Mouse (Mus musculus): Measurements from ENCODE around the gene Olfr211. TPM values are rescaled to one million over a fixed set of nuclear protein-coding genes. Genes with fewer than 3 reads are reported as not detected.

Gene Olfr211
- polyA plus RNA-seq (2016; fragmentation: Nextera tagmentation; extraction: Ambion mirVana) = not detected in 2 replicates

DNA sequence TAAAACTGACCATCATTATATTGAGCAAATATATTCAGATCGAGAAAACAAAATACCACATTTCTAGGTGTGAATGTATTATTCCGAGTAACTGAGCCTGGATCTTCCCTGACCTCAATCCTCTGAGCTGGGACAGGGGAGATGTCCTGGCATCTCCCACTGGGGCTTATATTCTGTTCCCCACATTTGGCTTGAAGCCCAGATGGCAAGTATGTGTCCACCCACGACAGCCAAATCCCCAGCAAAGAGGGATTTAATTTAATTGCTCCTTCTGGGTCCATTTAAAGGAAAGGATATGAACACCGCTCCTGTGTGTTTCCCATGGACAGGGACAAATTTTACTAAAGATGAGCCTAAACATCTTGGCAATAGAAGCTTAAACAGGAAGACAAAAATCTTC is at the start of gene Olfr211:
Olfr211 (plus strand) TSS at position 301 of the 400 bp plus-strand sequence.
- no peak within 1 kb of the TSS for H3K9ac ChIP-seq
- 82% methylated on average over 4 of the region's 4 CpGs for WGBS
- no peaks in the 10 kb centered on the region for H3K4me1 ChIP-seq
- H3K27ac ChIP-seq = no peak within 1 kb of the TSS
- no peaks in the 10 kb centered on the region for H3K36me3 ChIP-seq
- no peak within 1 kb of the TSS for H3K4me3 ChIP-seq
- H3K27me3 ChIP-seq (replicated peaks) = no peaks in the 10 kb centered on the region
- H3K4me2 ChIP-seq (replicated peaks) = no peak within 1 kb of the TSS
- no peak for ATAC-seq (ENCODE audit: low FRiP score, low read depth)
- H3K9me3 ChIP-seq = no peaks in the 10 kb centered on the region

GRCm38 (mm10) chr6:116439531-116439930 is 49.4 kb upstream of the Olfr211 start:
- Histone ChIP-seq H3K27ac (no peak overlapping the region), H3K9ac (no peak overlapping the region), H3K27me3 (replicated peaks) (no peaks in the 10 kb centered on the region), H3K4me3 (no peak overlapping the region), H3K36me3 (no peaks in the 10 kb centered on the region), H3K9me3 (no peaks in the 10 kb centered on the region), H3K4me2 (replicated peaks) (no peak overlapping the region), H3K4me1 (no peaks in the 10 kb centered on the region)
- no peak for ATAC-seq (ENCODE audit: low FRiP score, low read depth)
- 89% methylated on average over 6 of the region's 6 CpGs for WGBS

GRCm38 (mm10) chr6:116440447-116440846 is 48.4 kb upstream of the Olfr211 start:
- no peak for ATAC-seq (ENCODE audit: low FRiP score, low read depth)
- Histone ChIP-seq H3K27me3 (replicated peaks) (no peaks in the 10 kb centered on the region), H3K4me2 (replicated peaks) (no peak overlapping the region), H3K4me1 (no peaks in the 10 kb centered on the region), H3K9me3 (no peaks in the 10 kb centered on the region), H3K4me3 (no peak overlapping the region), H3K27ac (no peak overlapping the region), H3K9ac (no peak overlapping the region), H3K36me3 (no peaks in the 10 kb centered on the region)
- WGBS = 81% methylated on average over 4 of the region's 4 CpGs

- Histone ChIP-seq H3K9ac (no peak overlapping the region), H3K36me3 (no peaks in the 10 kb centered on the region), H3K27ac (no peak overlapping the region), H3K27me3 (replicated peaks) (no peaks in the 10 kb centered on the region), H3K4me1 (no peaks in the 10 kb centered on the region), H3K4me2 (replicated peaks) (no peak overlapping the region), H3K4me3 (no peak overlapping the region), H3K9me3 (no peaks in the 10 kb centered on the region)
- WGBS = 92% methylated on average over 4 of the region's 4 CpGs
- ATAC-seq (ENCODE audit: low FRiP score, low read depth) = no peak
Measured at GRCm38 (mm10) chr6:116440849-116441248, 48.0 kb upstream of the Olfr211 start.

DNA sequence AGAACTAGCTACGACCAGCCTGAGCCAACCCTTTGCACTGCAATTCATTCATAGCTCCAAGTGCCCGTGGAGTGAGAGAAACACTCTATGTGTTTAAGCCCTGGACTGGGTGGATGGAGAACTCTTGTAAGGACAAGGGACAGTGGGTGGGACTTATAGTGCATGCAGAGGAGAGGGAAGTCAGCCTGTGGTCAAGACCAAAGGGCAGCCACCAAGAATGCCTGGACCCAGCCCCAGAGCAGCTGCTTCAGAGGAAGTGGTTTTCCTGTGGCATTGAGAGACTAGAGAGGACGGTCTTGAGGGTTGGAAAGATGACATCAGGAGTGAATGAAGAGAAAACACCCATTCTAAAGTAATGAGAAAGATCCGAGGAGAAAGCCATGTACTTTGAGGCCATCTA is 33.1 kb upstream of the Olfr211 start:
- H3K4me3 ChIP-seq = no peak overlapping the region
- H3K36me3 ChIP-seq = no peaks in the 10 kb centered on the region
- H3K27ac ChIP-seq = no peak overlapping the region
- H3K9me3 ChIP-seq = no peaks in the 10 kb centered on the region
- 84% methylated on average over 4 of the region's 4 CpGs for WGBS
- H3K9ac ChIP-seq = no peak overlapping the region
- no peak for ATAC-seq (ENCODE audit: low FRiP score, low read depth)
- H3K4me1 ChIP-seq = peaks cover 3% of the 10 kb centered on the region
- H3K4me2 ChIP-seq (replicated peaks) = no peak overlapping the region
- H3K27me3 ChIP-seq (replicated peaks) = peaks cover 12% of the 10 kb centered on the region

GRCm38 (mm10) chr6:116456482-116456881 is 32.4 kb upstream of the Olfr211 start:
- ATAC-seq (ENCODE audit: low FRiP score, low read depth) = no peak
- no peaks in the 10 kb centered on the region for H3K36me3 ChIP-seq
- no peak overlapping the region for H3K9ac ChIP-seq
- peaks cover 7% of the 10 kb centered on the region for H3K4me1 ChIP-seq
- WGBS = 96% methylated on average over 1 of the region's 1 CpGs
- H3K4me2 ChIP-seq (replicated peaks) = no peak overlapping the region
- H3K27ac ChIP-seq = no peak overlapping the region
- H3K4me3 ChIP-seq = no peak overlapping the region
- peaks cover 19% of the 10 kb centered on the region for H3K27me3 ChIP-seq (replicated peaks)
- H3K9me3 ChIP-seq = no peaks in the 10 kb centered on the region

- no peak overlapping the region for H3K4me2 ChIP-seq (replicated peaks)
- H3K9me3 ChIP-seq = no peaks in the 10 kb centered on the region
- no peak overlapping the region for H3K9ac ChIP-seq
- peaks cover 21% of the 10 kb centered on the region for H3K27me3 ChIP-seq (replicated peaks)
- no peak overlapping the region for H3K4me3 ChIP-seq
- ATAC-seq (ENCODE audit: low FRiP score, low read depth) = no peak
- no peaks in the 10 kb centered on the region for H3K36me3 ChIP-seq
- 70% methylated on average over 4 of the region's 4 CpGs for WGBS
- H3K4me1 ChIP-seq = peaks cover 7% of the 10 kb centered on the region
- H3K27ac ChIP-seq = no peak overlapping the region
Measured at GRCm38 (mm10) chr6:116458728-116459127, 30.2 kb upstream of the Olfr211 start.

- ATAC-seq (ENCODE audit: low FRiP score, low read depth) = no peak
- no peak overlapping the region for H3K4me2 ChIP-seq (replicated peaks)
- H3K9me3 ChIP-seq = no peaks in the 10 kb centered on the region
- no peak overlapping the region for H3K9ac ChIP-seq
- no peak overlapping the region for H3K4me3 ChIP-seq
- H3K36me3 ChIP-seq = no peaks in the 10 kb centered on the region
- H3K4me1 ChIP-seq = peaks cover 7% of the 10 kb centered on the region
- peaks cover 21% of the 10 kb centered on the region for H3K27me3 ChIP-seq (replicated peaks)
- 79% methylated on average over 2 of the region's 2 CpGs for WGBS
- H3K27ac ChIP-seq = no peak overlapping the region
Measured at GRCm38 (mm10) chr6:116459232-116459631, 29.7 kb upstream of the Olfr211 start.

DNA sequence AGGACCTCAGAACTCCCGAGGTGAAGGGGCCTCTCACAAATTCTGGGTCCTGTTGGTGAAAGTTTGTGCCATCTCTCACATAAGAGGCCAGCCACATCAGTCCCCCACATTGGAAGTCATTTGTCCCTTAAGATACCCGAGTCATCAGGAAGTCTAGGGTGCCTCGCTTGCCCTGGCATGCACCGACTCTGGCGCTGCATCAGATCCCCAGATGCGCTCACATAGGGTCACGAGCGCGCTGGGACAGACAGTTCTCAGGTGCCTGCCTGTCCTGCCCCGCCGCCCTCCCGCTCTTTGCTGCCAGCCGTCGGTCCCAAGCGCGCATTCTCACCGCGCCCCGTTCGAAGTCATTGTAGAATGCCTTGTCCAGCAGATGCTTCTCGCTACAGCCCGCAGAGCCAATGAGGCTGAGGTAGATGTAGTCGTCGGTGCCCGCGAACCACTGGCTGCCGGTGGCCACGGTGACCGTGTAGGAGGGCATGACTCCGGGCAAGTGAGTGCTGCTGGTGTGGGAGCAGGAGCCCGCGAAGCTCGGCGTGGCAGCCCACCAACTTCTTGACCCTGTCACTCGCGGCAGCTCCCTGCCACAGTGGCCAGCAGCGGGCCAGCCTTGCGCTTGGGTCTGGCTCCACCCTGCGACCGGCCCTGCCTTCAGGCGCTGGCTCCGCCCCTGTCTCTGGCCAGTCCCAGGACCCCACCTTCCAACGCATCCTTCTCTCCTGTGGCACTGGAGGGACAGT is 28.2 kb upstream of the Olfr211 start, which contains the start of gene Alox5:
Alox5 (minus strand) TSS at position 635 of the 740 bp plus-strand sequence.
- WGBS = 3% methylated on average over 43 of the region's 43 CpGs
- Histone ChIP-seq H3K4me3 (peak within 1 kb of the TSS; percentile 34), H3K27me3 (replicated peaks) (peaks cover 21% of the 10 kb centered on the region), H3K4me2 (replicated peaks) (peak within 1 kb of the TSS; percentile 80), H3K4me1 (peaks cover 7% of the 10 kb centered on the region), H3K9ac (0 out of 2 replicates have a peak within 1 kb of the TSS, but pooled peaks have one; percentile 40), H3K27ac (no peak within 1 kb of the TSS), H3K9me3 (no peaks in the 10 kb centered on the region), H3K36me3 (no peaks in the 10 kb centered on the region)
- 0 out of 2 replicates have a peak, but pooled peaks have one; percentile 48 for ATAC-seq (ENCODE audit: low FRiP score, low read depth)

GRCm38 (mm10) chr6:116468081-116468480 is 20.8 kb upstream of the Olfr211 start:
- no peak for ATAC-seq (ENCODE audit: low FRiP score, low read depth)
- 44% methylated on average over 3 of the region's 3 CpGs for WGBS
- H3K4me2 ChIP-seq (replicated peaks) = no peak overlapping the region
- H3K36me3 ChIP-seq = no peaks in the 10 kb centered on the region
- H3K4me3 ChIP-seq = no peak overlapping the region
- no peaks in the 10 kb centered on the region for H3K27me3 ChIP-seq (replicated peaks)
- no peak overlapping the region for H3K9ac ChIP-seq
- no peaks in the 10 kb centered on the region for H3K4me1 ChIP-seq
- H3K9me3 ChIP-seq = no peaks in the 10 kb centered on the region
- no peak overlapping the region for H3K27ac ChIP-seq

DNA sequence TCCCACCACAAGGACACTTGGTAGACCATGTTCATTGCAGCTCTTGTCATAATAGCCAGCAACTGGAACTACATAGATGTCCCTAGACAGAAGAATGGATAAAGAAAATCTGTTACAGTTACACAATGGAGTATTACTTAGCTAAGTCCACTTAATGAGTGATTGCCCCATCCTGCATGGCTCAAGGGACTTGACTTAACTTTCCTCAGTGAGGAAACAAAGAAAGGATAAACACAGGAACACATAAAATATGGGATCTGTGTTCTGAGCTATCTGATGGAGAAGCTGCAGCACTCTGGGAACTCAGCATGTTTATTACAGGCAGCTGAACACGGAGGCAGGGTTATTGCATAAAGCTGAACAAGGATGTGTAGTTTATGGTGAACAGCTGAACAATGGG is 3.8 kb upstream of the Olfr211 start:
- H3K4me1 ChIP-seq = no peaks in the 10 kb centered on the region
- ATAC-seq (ENCODE audit: low FRiP score, low read depth) = no peak
- WGBS = 75% methylated on average over 1 of the region's 1 CpGs
- no peak overlapping the region for H3K4me2 ChIP-seq (replicated peaks)
- no peak overlapping the region for H3K9ac ChIP-seq
- H3K4me3 ChIP-seq = no peak overlapping the region
- no peaks in the 10 kb centered on the region for H3K36me3 ChIP-seq
- no peaks in the 10 kb centered on the region for H3K27me3 ChIP-seq (replicated peaks)
- no peak overlapping the region for H3K27ac ChIP-seq
- no peaks in the 10 kb centered on the region for H3K9me3 ChIP-seq

- Histone ChIP-seq H3K4me3 (no peak overlapping the region), H3K27me3 (replicated peaks) (no peaks in the 10 kb centered on the region), H3K27ac (no peak overlapping the region), H3K4me1 (no peaks in the 10 kb centered on the region), H3K36me3 (no peaks in the 10 kb centered on the region), H3K9ac (no peak overlapping the region), H3K9me3 (no peaks in the 10 kb centered on the region), H3K4me2 (replicated peaks) (no peak overlapping the region)
- ATAC-seq (ENCODE audit: low FRiP score, low read depth) = no peak
- WGBS = 58% methylated on average over 1 of the region's 1 CpGs
Measured at GRCm38 (mm10) chr6:116486833-116487232, 2.1 kb upstream of the Olfr211 start.

GRCm38 (mm10) chr6:116493742-116494141 is 4.9 kb downstream of the Olfr211 start:
- Histone ChIP-seq H3K9me3 (no peaks in the 10 kb centered on the region), H3K27me3 (replicated peaks) (no peaks in the 10 kb centered on the region), H3K4me3 (no peak overlapping the region), H3K4me2 (replicated peaks) (no peak overlapping the region), H3K36me3 (no peaks in the 10 kb centered on the region), H3K9ac (no peak overlapping the region), H3K27ac (no peak overlapping the region), H3K4me1 (no peaks in the 10 kb centered on the region)
- ATAC-seq (ENCODE audit: low FRiP score, low read depth) = no peak
- 82% methylated on average over 5 of the region's 5 CpGs for WGBS

All from neural tube, embryonic 12.5 days (tissue).